Mouse (Mus musculus) limb, embryonic 11.5 days (tissue): ENCODE data around the gene Fbh1. TPM values are rescaled to one million over a fixed set of nuclear protein-coding genes. Genes with fewer than 3 reads are reported as not detected.

Experiments
- ATAC-seq: fragments of 200-750 bp; cut with Nextera tagmentation; 2 replicates; pipeline ENCODE4 v1.8.0; 2017; ENCODE audit warnings: low read depth; ENCODE audit not compliant: insufficient number of reproducible peaks, low FRiP score, low TSS enrichment
- DNase-seq: peaks from one replicate; pipeline ENCODE4 v3.0.0-alpha.2; 2015; ENCODE audit warnings: low spot score
- H3K27ac ChIP-seq: fragments of 300-500 bp; sonication (generic); replicated peaks from 2 replicates; pipeline ENCODE4 v1.5.1; 2014; ENCODE audit warnings: low read depth, mild to moderate bottlenecking, low read length
- H3K27me3 ChIP-seq: fragments of 300-500 bp; sonication (generic); 2 replicates; pipeline ENCODE4 v1.6.1; 2014; ENCODE audit warnings: mild to moderate bottlenecking, low read length, mixed read lengths; ENCODE audit not compliant: control insufficient read depth, insufficient read depth
- H3K36me3 ChIP-seq: fragments of 300-500 bp; sonication (generic); 2 replicates; pipeline ENCODE4 v1.6.1; 2014; ENCODE audit warnings: mild to moderate bottlenecking, low read length, moderate library complexity, mixed read lengths; ENCODE audit not compliant: control insufficient read depth, insufficient read depth
- H3K4me1 ChIP-seq: fragments of 300-500 bp; sonication (generic); 2 replicates; pipeline ENCODE4 v1.6.1; 2014; ENCODE audit warnings: low read length, mixed read lengths; ENCODE audit not compliant: control insufficient read depth, insufficient read depth
- H3K4me2 ChIP-seq: fragments of 300-500 bp; sonication (generic); 2 replicates; pipeline ENCODE4 v1.6.1; 2014; ENCODE audit warnings: low read depth, mild to moderate bottlenecking, moderate library complexity; ENCODE audit not compliant: severe bottlenecking
- H3K4me3 ChIP-seq: fragments of 300-500 bp; sonication (generic); 2 replicates; pipeline ENCODE4 v1.5.1; 2014; ENCODE audit warnings: low read depth, low read length
- H3K9ac ChIP-seq: fragments of 300-500 bp; sonication (generic); 2 replicates; pipeline ENCODE4 v1.6.1; 2014; ENCODE audit warnings: mild to moderate bottlenecking, low read length
- H3K9me3 ChIP-seq: fragments of 300-500 bp; sonication (generic); 2 replicates; pipeline ENCODE4 v1.6.1; 2016; ENCODE audit warnings: low read length; ENCODE audit not compliant: control insufficient read depth
- WGBS: fragments of 180-500 bp; shearing (Covaris S2); extraction: QIAGEN DNeasy Blood & Tissue Kit; methylation state at CpG from one replicate; pipeline ENCODE4 v1.1.7; 2014; 5-methylcytosine and 5-hydroxymethylcytosine counted together
- polyA plus RNA-seq: library from polyadenylated mRNA; unstranded; fragments of >200 nt; fragmentation: Nextera tagmentation; extraction: Ambion mirVana; gene quantifications from 2 replicates; pipeline ENCODE4 v1.2.1, GENCODE M21; 2014

Gene Fbh1
- polyA plus RNA-seq, 1 experiment from 2014 or later = 136 TPM

DNA sequence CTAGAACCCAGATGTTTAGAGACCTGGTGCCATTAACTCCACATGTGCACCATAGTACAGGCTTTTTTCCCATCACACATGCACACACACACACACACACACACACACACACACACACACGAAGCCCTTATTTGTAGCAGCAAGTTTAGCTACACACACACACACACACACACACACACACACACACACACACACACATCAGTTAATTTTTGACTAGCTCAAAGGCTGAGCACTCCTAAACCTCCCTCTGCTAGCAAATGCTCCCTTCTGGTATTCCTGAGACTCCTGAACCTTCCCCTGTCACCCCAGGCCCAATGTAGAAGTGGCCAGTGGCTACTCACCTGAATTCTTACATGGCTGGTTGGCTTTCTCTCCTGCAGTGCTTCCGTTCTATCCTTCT is 83.3 kb downstream of the Fbh1 start:
- H3K27me3 ChIP-seq = no peaks in the 10 kb centered on the region
- no peak overlapping the region for H3K27ac ChIP-seq
- ATAC-seq (no peak), DNase-seq (no peak)
- H3K9ac ChIP-seq = no peak overlapping the region
- no peaks in the 10 kb centered on the region for H3K36me3 ChIP-seq
- H3K4me3 ChIP-seq = no peak overlapping the region
- H3K9me3 ChIP-seq = no peaks in the 10 kb centered on the region
- no peaks in the 10 kb centered on the region for H3K4me1 ChIP-seq
- H3K4me2 ChIP-seq = no peak overlapping the region
- WGBS = 80% methylated on average over 2 of the region's 2 CpGs

DNA sequence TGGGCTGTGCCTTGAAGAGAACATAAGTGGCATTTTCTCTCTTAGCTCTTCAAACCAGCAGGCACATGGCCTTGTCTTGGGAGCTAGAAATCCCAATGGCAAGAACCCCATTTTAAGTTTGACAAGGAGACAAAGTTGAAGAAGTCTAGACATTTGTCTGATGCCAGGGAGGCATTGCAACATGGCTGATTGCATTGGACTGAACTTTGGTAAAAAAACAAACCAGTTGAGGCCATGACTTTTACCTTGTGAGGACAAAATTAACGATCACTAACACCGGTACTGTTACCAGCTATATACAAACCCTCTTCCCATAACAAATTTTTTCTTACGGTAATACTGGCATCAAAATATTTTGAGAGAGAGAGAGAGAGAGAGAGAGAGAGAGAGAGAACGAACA is 84.0 kb downstream of the Fbh1 start:
- no peak overlapping the region for H3K4me3 ChIP-seq
- H3K4me1 ChIP-seq = no peaks in the 10 kb centered on the region
- WGBS = 93% methylated on average over 4 of the region's 4 CpGs
- no peaks in the 10 kb centered on the region for H3K27me3 ChIP-seq
- no peaks in the 10 kb centered on the region for H3K9me3 ChIP-seq
- H3K9ac ChIP-seq = no peak overlapping the region
- no peaks in the 10 kb centered on the region for H3K36me3 ChIP-seq
- ATAC-seq = no peak
- H3K27ac ChIP-seq = no peak overlapping the region
- DNase-seq = no peak
- no peak overlapping the region for H3K4me2 ChIP-seq

Other genes with a start within 250 kb of the Fbh1 start
- 11.7 and 13.8 TPM in 2 replicates for gene Pfkfb3, start 223.5 kb downstream of the Fbh1 start, polyA plus RNA-seq
- 205 and 214 TPM in 2 replicates for gene Rbm17, start 173.4 kb downstream of the Fbh1 start, polyA plus RNA-seq
- not detected in 2 replicates for gene Gm17490, start 151.3 kb downstream of the Fbh1 start, polyA plus RNA-seq
- gene Il2ra, start 134.8 kb downstream of the Fbh1 start, polyA plus RNA-seq = 0.06 TPM in 1 of 2 replicates, not detected in the other
- 0.17 and 0.84 TPM in 2 replicates for gene Il15ra, start 72.3 kb downstream of the Fbh1 start, polyA plus RNA-seq
- 29.5 and 29.8 TPM in 2 replicates for gene Ankrd16, start 294 bp upstream of the Fbh1 start, polyA plus RNA-seq